Mouse (Mus musculus) intestine, embryonic 15.5 days (tissue): ENCODE measurements around the gene Gm5849. TPM values are rescaled to one million over a fixed set of nuclear protein-coding genes. Genes with fewer than 3 reads are reported as not detected.
"Not testable (repeated sequence)": the region's sequence is repeated elsewhere in the genome, so short reads cannot be mapped to it uniquely, and the experiment has no call there.

ENCODE experiments used
- ATAC-seq: fragments of 200-750 bp; cut with Nextera tagmentation; 2 replicates; pipeline ENCODE4 v1.8.0; 2017; ENCODE audit warnings: moderate TSS enrichment, moderate library complexity
- H3K27ac ChIP-seq: fragments of 300-500 bp; sonication (generic); 2 replicates; pipeline ENCODE4 v1.5.1; 2015; ENCODE audit warnings: mild to moderate bottlenecking, inconsistent platforms
- H3K27me3 ChIP-seq: fragments of 300-500 bp; sonication (generic); replicated peaks from 2 replicates; pipeline ENCODE4 v1.6.1; 2015; ENCODE audit warnings: inconsistent platforms
- H3K36me3 ChIP-seq: fragments of 300-500 bp; sonication (generic); 2 replicates; pipeline ENCODE4 v1.6.1; 2015; ENCODE audit warnings: inconsistent platforms
- H3K4me1 ChIP-seq: fragments of 300-500 bp; sonication (generic); replicated peaks from 2 replicates; pipeline ENCODE4 v1.6.1; 2015; ENCODE audit warnings: inconsistent platforms
- H3K4me2 ChIP-seq: fragments of 300-500 bp; sonication (generic); replicated peaks from 2 replicates; pipeline ENCODE4 v1.6.1; 2015; ENCODE audit warnings: mild to moderate bottlenecking, inconsistent platforms
- H3K4me3 ChIP-seq: fragments of 300-500 bp; sonication (generic); replicated peaks from 2 replicates; pipeline ENCODE4 v1.5.1; 2015; ENCODE audit warnings: inconsistent platforms
- H3K9ac ChIP-seq: fragments of 300-500 bp; sonication (generic); 2 replicates; pipeline ENCODE4 v1.6.1; 2015; ENCODE audit warnings: inconsistent platforms
- H3K9me3 ChIP-seq: fragments of 300-500 bp; sonication (generic); 2 replicates; pipeline ENCODE4 v1.6.1; 2016; ENCODE audit warnings: inconsistent platforms
- WGBS: fragments of 180-500 bp; shearing (Covaris S2); methylation state at CpG from one replicate; pipeline ENCODE4 v1.1.7; 2015; 5-methylcytosine and 5-hydroxymethylcytosine counted together
- polyA plus RNA-seq: library from polyadenylated mRNA; unstranded; fragments of >200 nt; fragmentation: Nextera tagmentation; extraction: Ambion mirVana; gene quantifications from 2 replicates; pipeline ENCODE4 v1.2.1, GENCODE M21; 2015

Gm5849 gene
- polyA plus RNA-seq: not detected in 2 replicates

DNA sequence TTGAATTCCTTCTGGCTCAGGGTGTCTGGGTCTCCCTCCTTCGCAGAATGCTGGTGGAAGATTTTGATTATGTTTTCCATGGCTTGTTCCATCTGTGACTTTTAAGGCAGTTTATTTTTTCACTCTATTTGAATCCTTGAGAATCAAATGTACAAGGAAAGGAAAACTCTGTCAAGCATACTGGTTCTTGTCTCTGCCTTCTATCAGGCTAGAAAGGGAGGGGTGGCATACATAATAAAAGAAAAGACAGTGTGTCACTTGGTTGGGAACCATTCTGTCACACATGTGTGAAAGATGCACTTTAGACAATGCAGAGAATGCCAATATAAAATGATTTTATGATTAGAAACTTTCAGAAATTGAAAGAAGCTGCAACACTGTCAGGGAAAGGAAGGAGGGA, at the start of gene Gm5849:
Gene Gm5849, minus strand, starts transcription at position 101 of the 400 bp plus-strand sequence.
- not testable (repeated sequence) for H3K4me1 ChIP-seq, H3K9me3 ChIP-seq, H3K27me3 ChIP-seq, H3K36me3 ChIP-seq, H3K27ac ChIP-seq, H3K4me2 ChIP-seq, H3K9ac ChIP-seq, ATAC-seq, H3K4me3 ChIP-seq
- 90% methylated on average over 1 of the region's 1 CpGs for WGBS

DNA sequence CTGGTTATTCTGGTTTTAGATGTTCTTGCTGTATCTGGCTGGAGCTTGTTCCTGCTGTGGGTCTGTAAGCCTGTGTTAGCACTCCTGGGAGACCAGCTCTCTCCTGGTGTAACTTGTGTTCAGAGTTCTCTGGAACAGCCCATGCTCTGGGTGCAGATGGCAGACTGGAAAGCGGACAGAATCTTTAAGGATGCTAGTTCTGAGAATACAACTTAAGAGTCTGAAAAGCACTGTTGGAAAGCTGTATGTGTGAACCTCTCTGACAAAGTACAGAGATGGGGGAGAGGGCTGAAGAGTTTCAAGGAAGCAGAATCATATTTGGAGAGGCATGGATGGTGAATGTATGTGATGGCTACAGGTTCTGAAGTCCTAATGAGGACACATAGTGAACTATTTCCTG, 28.0 kb downstream of the Gm5849 start:
- Histone ChIP-seq H3K36me3 (no peaks in the 10 kb centered on the region), H3K4me2 (no peak overlapping the region), H3K9ac (no peak overlapping the region), H3K4me3 (no peak overlapping the region), H3K27ac (no peak overlapping the region), H3K27me3 (no peaks in the 10 kb centered on the region), H3K9me3 (no peaks in the 10 kb centered on the region), H3K4me1 (no peaks in the 10 kb centered on the region)
- ATAC-seq: no peak
- WGBS: 91% methylated on average over 1 of the region's 1 CpGs

DNA sequence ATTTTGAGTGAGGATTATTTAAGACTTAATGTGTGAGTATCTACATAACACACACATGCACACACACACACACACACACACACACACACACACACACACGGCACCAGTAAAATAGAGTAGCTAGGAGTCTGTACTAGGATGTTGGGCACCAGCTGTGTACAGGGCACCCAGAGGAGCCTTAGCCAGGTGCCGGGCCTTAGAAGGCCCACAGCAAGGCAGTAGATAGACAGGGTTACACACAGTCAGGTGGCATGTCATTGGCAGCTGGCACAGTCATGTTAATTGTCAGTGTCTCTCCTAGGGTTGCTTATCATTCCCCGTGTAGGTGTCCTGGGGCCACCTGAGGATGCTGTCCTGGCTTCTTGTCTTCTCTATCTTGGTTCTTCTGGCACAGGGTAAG, 51.1 kb downstream of the Gm5849 start, which contains the start of gene Pglyrp4:
Gene Pglyrp4, plus strand, starts transcription at position 301 of the 400 bp plus-strand sequence.
- Histone ChIP-seq H3K4me2 (no peak within 1 kb of the TSS), H3K36me3 (no peaks in the 10 kb centered on the region), H3K9ac (no peak within 1 kb of the TSS), H3K27ac (no peak within 1 kb of the TSS), H3K4me1 (no peaks in the 10 kb centered on the region), H3K27me3 (no peaks in the 10 kb centered on the region), H3K9me3 (no peaks in the 10 kb centered on the region), H3K4me3 (no peak within 1 kb of the TSS)
- no peak for ATAC-seq
- 78% methylated on average over 3 of the region's 3 CpGs for WGBS

Other genes starting within 250 kb of the Gm5849 start
- gene S100a16, start 240.6 kb downstream of the Gm5849 start, polyA plus RNA-seq: 109 and 122 TPM in 2 replicates
- 0.29 and 0.53 TPM in 2 replicates for gene S100a3, start 217.3 kb downstream of the Gm5849 start, polyA plus RNA-seq
- not detected in 2 replicates for gene S100a2, start 187.6 kb downstream of the Gm5849 start, polyA plus RNA-seq
- not detected in 2 replicates for gene Gm42674, start 176.0 kb downstream of the Gm5849 start, polyA plus RNA-seq
- gene S100a4, start 174.1 kb downstream of the Gm5849 start, polyA plus RNA-seq: 4.4 and 8.2 TPM in 2 replicates
- 15.0 and 15.7 TPM in 2 replicates for gene S100a5, start 169.4 kb downstream of the Gm5849 start, polyA plus RNA-seq
- gene S100a6, start 165.0 kb downstream of the Gm5849 start, polyA plus RNA-seq: 412 and 430 TPM in 2 replicates
- 0.13 and 0.44 TPM in 2 replicates for gene S100a7a, start 123.9 kb downstream of the Gm5849 start, polyA plus RNA-seq
- 30.3 and 46.1 TPM in 2 replicates for gene S100a8, start 108.9 kb downstream of the Gm5849 start, polyA plus RNA-seq
- gene S100a9, start 82.2 kb downstream of the Gm5849 start, polyA plus RNA-seq: 17.5 and 30.8 TPM in 2 replicates
- not detected in 2 replicates for gene Pglyrp4, start 51.0 kb downstream of the Gm5849 start, polyA plus RNA-seq